Mouse (Mus musculus) heart, postnatal 14 days (tissue): ENCODE measurements around the gene 1700025G04Rik. TPM values are rescaled to one million over a fixed set of nuclear protein-coding genes. Genes with fewer than 3 reads are reported as not detected.

ENCODE experiments used
- DNase-seq, 2 experiments: peaks; one replicate each; pipeline ENCODE4 v3.0.0; 2021 to 2022
- intact Hi-C: fragments of 180-260 bp; cut with DNase I; formaldehyde crosslinking; loops from one replicate; pipeline ENCODE4 v1.15.1; 2025
- total RNA-seq, 2 experiments: library from RNA; stranded (reverse); gene quantifications; 2 replicates each; pipeline ENCODE4 v1.2.3; 2021

1700025G04Rik gene
- total RNA-seq, 2 experiments from 2014 or later: 41.5 to 44.4 TPM

GRCm38 (mm10) chr1:151974887-151975286 is 115.0 kb downstream of the 1700025G04Rik start:
- intact Hi-C loops: no loop called here
- DNase-seq: peak; percentile 27 to 28

DNA sequence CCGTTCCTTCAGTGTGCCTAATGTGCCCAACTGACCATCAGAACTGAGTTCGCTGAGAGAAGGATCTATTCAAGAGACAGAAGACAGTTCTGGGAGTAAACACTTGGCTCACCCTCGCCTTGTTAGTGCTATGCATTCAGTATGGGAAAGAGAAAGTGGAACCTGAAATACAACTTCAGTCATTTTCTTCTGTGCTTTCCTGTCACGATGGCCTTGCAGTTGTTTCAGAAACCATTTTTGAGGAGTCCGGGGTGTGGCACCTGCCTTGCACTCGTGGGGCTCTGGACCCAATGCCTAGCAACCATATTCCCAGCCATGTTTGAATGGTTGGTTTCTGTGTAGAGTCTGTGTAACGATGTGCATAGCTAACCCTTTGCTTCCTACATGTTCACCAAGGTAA is 115.5 kb downstream of the 1700025G04Rik start:
- DNase-seq: no peak
- intact Hi-C loops: no loop called here

DNA sequence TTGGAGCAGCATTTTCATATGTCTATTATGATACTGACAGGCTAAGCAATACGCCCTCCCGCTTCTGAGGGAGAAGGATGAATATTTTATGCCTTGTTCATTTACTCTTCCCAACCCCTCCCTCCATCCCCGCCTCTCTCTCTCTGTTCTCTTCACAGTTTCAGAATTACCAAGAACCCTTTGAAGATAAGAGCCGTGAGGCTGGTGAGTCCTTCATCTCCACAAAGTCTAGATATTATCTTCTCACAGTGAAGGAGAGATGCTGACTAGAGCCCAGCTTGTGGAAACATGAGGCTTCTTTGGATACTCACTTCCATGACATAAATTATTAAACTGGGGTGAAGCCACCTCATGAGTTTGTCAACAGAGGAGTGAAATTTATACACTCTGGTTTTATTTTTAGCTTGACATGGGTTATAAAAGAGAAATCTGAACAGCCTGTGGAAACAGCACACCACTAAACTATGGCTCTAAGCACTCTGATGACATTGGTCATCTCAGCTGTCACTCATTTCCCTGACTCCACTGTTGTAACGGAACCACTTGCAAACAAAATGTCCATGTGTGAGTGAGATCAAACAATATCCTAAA is 116.7 kb downstream of the 1700025G04Rik start:
- intact Hi-C loops: no loop called here
- DNase-seq: no peak

DNA sequence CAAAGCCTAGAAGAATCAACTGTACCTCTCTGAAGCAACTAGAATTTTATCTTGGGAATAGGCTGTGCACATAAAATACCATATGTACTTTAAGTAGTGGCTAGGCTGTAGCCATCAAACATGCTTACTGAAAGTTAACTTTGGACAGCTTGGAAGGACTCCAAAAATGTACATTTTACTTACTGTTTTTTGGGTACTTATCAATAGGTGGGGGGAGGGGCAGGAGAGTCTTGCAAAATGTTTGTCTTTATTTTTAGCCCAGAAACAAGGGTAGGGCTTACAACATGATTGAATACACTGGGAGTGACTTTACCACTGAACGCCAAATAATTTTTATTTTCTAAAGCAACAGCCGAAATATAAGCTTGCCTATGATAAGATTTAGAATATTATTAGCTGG is 118.3 kb downstream of the 1700025G04Rik start:
- no peak for DNase-seq
- intact Hi-C loops: no loop called here

- intact Hi-C loops: no loop called here
- DNase-seq: no peak
Observed at GRCm38 (mm10) chr1:151968126-151968525, 121.8 kb downstream of the 1700025G04Rik start.

DNA sequence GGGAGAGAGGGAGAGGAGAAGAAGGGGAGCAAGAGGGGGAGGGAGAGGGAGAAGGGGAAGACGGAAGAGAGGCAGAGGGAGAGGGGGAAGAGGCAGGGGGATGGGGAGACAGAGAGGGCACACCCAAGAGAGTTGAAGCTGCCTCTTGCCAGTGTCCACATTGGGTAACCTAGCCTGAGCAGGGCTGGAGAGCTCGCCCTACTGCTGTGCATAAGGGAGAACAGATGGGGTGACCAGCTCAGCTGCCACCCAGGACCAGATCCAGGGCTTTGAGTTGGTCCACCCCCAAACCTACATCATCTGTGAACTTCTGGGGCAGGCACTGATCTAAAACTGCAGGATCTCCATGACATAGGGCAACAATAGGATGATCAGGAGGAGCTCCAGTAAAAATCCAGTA is 125.1 kb downstream of the 1700025G04Rik start:
- intact Hi-C loops: no loop called here
- DNase-seq: no peak

DNA sequence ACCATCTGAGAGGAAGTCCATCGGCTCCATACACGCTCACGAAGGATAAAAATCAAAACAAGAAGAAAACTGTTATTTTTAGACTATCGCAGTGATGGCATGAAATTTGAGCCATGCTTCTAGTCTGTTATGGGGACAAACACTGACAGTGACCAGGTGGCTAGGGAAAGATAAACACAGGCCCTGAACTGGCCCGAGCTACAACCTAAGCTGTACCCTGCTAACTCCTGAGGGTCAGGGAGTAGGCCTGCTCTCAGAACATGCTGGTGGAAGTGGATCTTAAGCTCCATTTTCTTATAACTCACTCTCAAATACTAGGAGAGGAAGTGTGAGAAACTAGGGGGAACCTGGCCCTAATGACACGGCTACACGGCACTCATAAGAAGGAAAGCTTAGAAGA is 126.7 kb downstream of the 1700025G04Rik start:
- no peak for DNase-seq
- intact Hi-C loops: no loop called here

- intact Hi-C loops: no loop called here
- no peak for DNase-seq
Observed at GRCm38 (mm10) chr1:151962078-151962477, 127.8 kb downstream of the 1700025G04Rik start.

DNA sequence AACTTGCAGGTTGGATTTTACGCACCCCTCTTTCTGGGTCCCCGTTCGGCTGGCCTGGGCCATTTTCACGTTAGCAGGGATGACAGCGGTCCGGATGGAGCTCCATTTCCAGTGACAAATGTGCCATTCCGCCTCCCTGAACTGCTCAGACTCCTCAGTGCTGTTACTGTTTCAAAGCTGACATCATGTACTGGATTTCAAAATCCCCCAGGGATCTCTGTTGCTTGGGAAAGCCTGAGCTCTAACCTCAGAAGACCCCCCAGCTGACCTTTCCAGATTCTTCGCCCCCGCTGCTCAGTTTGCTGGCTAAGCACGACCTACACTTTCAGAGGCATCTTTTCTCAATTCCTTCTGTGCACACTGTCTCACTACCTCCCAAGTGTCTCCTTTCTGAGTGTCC is 128.7 kb downstream of the 1700025G04Rik start:
- intact Hi-C loops: no loop called here
- DNase-seq: peak; percentile 28 to 42

- DNase-seq: no peak
- intact Hi-C loops: no loop called here
Observed at GRCm38 (mm10) chr1:151959010-151959409, 130.9 kb downstream of the 1700025G04Rik start.

GRCm38 (mm10) chr1:151958442-151958841 is 131.5 kb downstream of the 1700025G04Rik start:
- intact Hi-C loops: no loop called here
- DNase-seq: no peak

DNA sequence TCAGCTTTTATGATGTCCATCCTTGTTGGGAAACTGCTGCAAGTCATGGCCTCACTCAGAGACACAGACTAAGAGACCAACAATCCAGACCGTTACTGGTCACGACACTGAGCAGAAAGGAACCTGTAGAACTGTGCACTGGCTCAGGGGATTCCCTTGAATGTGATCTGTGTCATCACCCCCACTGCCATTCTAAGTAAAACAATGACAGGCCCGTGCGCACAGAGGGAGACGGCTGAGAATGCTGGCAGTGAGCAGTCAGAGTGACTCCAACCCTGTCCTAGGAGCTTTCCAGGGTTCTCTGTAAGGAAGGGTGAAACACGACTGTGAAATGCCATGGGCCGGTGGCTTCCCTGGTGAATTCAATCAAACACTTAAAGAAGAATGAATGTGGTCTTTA is 132.3 kb downstream of the 1700025G04Rik start:
- DNase-seq: no peak
- intact Hi-C loops: no loop called here

DNA sequence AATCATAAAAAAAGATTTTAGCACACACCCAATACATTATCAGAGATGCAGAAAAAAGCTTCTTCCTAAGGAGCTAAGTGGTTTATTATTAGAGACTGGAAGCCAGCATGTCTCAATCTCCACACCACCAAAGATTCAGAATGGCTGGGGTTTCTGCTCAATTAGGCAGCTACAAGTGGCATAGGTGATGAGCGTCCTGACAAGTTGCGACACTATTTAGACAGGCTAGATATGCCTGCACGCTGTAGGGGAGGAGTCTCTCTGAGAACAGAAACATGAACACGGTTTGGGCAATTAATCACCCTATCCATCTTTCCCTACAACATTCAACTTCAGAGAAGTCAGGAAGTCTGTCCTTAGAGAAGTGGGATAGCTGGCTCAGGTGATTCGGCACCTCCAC is 134.1 kb downstream of the 1700025G04Rik start:
- intact Hi-C loops: no loop called here
- DNase-seq: no peak

GRCm38 (mm10) chr1:151953563-151953962 is 136.4 kb downstream of the 1700025G04Rik start:
- DNase-seq: peak; percentile 78 to 86
- intact Hi-C loops: loop anchor here (5.0 kb wide), 1 partner anchor 34 kb away; no protein-coding TSS in a partner anchor

- intact Hi-C loops: no loop called here
- peak in 1 of 2 experiments; percentile 28 for DNase-seq
Observed at GRCm38 (mm10) chr1:151948065-151948464, 141.9 kb downstream of the 1700025G04Rik start.

GRCm38 (mm10) chr1:151947571-151947970 is 142.4 kb downstream of the 1700025G04Rik start:
- intact Hi-C loops: no loop called here
- DNase-seq: no peak

DNA sequence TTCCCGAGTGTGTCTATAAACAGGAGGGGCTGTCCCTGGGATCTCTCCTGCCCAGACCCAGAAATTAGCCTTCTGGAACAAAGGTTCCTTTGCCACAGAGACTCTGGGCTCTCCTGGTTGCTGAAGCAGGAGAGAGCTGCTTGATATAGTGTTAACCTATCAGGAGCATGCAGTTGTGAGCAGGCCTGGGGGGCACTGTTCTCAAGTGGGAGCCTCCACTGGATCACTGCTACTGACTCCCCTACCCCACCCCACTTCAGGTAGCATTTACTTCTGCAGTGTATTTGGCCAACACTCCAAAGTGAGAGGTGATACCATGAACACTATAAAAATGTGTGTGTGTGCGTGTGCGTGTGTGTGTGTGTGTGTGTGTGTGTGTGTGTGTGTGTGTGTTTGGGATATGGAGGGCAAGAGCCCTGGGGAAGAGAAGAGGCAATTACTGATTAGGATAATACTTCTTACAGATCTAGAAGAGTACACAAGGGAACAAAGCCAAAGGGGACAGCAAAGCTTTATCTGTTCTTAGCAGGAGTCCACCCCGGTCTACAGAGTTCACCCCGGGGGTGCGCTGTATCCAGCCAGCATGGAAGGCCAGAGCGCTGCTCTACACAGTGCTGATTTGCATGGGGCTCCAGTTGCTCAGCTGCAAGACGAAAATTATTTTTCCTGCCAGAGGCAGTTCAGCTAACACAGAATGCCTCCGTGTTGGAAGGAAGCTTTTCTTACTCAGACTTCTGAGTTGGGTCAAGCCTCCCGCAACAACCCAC is 145.3 kb downstream of the 1700025G04Rik start:
- intact Hi-C loops: no loop called here
- no peak for DNase-seq

- DNase-seq: no peak
- intact Hi-C loops: no loop called here
Observed at GRCm38 (mm10) chr1:151943681-151944237, 146.2 kb downstream of the 1700025G04Rik start.

DNA sequence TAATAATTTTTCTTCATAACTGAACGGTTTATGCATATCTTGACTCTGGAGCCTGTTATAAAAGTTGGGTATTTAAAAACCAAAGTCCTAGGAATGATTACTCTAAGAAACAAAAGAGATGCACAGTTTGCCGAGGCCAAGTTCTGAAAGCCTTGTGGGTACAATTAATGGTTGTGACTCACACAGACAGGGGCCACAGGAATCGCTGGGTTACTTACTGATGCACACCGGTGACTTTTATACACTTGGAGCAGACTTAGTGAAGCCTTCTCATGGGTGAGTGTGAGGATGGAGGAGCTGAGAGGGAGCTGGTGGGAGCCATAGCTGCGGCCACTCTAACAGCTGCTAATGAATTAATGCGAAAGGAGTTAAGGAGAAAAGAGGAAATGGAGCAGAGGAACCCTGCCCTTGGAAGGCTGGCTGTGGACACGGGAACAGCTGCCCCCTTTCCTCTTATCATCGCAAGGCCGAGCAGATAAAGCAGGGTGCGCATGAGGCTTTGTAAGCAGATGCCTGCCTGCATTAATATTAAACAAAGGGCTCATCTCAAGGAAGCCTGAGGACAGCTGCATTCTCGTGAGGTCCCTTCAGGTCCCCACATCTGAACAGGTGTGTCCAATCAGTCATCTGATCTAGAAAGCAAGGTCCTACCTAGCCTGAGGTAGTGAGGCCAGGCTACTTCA is 146.8 kb downstream of the 1700025G04Rik start:
- intact Hi-C loops: no loop called here
- DNase-seq: no peak

DNA sequence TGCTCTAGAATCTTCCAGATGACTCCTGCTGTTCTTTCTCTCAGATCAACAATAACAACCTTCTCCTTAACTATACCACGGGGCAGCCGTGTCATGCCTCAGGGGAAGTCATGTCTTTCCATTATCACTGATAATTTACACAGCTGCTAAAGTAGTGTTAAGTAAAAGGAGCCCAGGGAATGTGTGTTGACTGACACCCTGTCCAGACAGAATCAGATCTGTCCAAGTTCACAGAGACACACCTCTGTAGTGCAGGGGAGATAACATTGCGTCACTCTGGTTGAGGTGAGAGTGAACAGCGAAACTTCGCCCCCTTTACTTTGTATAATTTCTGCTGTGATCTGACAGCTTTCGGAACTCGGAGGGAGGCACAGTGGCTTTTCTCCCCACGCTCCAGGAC is 149.9 kb downstream of the 1700025G04Rik start:
- DNase-seq: no peak
- intact Hi-C loops: no loop called here

DNA sequence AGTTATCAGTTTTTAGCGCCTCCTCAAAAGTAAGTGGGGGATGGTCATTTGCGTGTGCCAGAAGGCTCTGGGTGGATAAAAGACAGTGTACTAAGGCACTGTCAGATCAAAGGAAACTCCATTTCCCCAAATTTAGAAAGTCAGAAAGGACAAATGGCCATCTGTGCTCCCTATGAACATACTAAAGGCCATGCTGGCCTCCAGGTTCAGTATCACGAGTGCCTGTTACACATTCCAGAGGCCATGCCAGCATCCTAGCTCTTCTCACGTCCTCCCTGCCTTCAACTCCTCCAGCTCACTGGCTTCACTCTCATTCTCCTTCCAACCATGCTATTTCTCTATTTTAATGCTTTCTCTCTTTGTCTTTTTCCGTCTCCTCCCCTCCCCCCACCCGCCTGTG is 150.4 kb downstream of the 1700025G04Rik start:
- intact Hi-C loops: no loop called here
- no peak for DNase-seq
